Mouse (Mus musculus) right cerebral cortex, postnatal 10 days (tissue): ENCODE results near the gene Pald1.

Experiments
- DNase-seq, 2 experiments: peaks; one replicate each; pipeline ENCODE4 v3.0.0; 2021; ENCODE audit warnings: low spot score in 2 of 2

Pald1 gene

DNA sequence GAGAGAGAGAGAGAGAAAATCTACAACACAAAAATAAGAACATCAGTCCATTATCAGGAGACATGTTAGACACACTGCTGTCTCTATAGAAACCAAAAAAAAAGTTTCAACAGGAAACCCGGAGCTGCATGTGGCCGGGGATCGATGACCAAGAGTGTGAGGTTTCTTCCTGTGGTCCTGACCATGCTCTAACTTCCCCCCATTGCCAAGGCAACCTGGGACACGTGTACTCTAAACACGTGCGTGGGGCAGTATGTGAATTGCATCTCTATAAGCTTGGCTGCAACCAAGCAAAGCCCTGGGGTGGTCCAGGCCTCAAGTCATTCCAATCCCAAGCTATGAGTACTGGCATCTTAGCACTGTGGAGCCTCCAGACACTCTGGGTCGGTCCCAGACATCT lies 48.8 kb downstream of the Pald1 start:
- DNase-seq = no peak

DNA sequence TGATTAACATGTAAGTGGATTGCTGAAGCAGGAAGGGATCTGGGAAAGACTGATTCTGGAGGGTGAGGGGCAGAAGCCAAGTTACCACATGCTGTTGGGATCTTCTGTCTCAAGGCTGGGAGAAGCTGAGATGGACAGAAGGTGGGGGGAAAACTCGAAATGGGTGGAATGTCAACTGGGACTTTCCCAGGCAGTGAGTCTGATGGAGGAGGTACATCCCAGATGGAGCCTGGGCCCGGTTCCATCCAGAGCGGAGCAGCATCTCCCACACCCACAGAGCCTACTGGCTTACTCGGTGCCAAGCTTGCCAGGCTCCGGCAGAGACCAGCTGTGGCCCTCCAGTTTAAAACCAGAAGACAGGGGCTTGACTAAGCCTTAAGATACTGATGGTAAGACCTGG lies 52.3 kb downstream of the Pald1 start:
- peak; percentile 85 to 91 for DNase-seq

DNA sequence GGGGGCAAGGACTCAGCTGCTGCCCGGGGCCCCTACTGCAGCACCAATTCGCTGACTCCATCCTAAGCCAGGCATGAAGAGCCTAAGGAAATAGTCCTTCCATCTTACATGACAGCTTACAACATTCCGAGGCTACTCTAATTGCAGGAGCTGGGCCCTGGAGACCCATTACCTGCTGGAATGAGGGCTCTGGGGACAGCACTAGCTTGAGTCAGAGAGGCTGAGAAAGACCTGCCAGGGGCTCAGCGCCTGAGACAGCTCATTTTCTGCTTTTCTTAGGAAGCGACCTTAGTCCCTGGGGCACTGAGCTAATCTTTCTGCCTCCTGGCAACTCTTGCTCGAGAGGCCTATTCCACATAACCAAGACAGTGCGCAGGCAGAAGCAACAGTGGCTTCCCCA lies 54.4 kb downstream of the Pald1 start:
- DNase-seq = no peak

DNA sequence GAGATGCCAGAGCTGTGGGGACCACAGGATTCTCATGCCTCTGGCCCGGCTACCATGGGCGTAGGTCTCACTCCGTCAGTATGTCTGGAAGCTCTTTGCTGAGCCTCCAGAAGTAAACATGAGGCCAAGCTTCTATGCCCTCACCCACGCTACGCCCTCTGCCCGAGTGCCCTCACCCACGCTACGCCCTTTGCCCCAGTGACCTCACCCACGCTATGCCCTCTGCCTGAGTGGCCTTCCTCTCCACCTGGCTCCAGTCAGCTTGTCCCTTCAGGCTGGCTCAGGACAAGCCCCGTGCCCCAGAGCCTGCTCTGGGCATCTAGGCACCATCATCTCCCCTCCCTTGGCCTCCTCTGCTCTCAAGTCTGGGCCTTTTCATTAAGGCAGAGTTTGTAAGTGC lies 55.8 kb downstream of the Pald1 start:
- DNase-seq = no peak

DNA sequence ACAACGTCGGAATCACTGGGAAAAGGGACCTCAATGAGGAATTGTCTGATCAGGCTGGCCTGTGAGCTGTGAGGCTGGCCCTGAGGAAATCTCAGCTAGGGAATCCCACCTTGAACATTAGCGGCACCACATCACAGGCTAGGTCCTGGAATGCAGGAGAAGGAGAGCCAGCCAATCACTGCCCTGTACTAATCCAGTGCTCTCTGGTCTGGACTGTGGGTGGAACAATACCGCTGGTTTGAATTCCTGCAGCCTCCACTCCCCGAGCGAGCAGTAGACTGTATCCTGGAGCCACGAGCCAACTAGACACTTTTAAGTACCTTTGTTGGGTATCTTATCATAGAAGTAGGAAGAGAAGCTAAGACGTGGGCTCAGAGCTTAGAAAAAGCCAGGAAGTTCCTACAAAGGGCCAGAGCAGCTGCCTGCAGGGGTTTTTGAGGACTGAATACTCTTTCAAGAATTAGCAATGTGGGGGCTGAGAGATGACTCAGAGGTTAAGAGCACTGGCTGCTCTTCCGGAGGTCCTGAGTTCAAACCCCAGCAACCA lies 57.5 kb downstream of the Pald1 start:
- no peak for DNase-seq

DNA sequence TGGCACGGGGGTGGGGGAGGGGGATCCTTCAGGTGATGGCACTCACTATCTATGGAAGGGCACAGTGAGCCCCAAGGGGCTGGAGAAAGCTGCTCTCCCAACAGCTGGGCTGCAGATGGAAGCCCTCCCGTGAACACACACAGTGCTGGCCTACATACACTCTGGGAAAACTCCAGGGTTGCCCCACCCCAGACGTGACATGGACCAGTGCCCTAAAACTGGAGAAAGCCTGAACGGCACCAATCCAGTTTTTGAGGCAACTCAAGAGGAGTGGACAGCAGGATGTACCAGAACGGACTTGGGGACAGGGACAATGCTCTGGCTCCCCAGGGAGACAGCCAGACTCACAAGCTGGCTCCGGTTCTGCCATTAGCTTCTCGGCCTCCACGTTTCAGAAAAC lies 58.6 kb downstream of the Pald1 start:
- no peak for DNase-seq

DNA sequence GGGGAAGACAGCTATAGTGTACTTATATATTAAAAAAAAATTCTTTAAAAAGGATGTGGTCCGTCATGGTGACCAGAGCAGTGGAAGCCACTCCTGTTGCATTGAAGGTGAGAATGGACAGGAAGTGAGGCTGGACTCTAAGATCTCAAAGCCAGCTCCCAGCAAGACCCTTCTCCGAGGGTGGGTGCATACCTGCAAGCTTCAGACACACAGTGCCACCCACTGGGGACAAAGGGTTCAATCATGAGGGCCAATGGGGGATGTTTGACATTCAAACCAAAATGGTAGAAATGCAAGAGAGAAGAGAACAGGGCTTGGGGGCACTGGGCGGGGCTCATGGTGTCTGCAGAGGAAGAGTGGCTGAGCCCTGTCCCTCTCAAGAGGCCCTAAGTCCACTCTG lies 64.8 kb downstream of the Pald1 start:
- no peak for DNase-seq

DNA sequence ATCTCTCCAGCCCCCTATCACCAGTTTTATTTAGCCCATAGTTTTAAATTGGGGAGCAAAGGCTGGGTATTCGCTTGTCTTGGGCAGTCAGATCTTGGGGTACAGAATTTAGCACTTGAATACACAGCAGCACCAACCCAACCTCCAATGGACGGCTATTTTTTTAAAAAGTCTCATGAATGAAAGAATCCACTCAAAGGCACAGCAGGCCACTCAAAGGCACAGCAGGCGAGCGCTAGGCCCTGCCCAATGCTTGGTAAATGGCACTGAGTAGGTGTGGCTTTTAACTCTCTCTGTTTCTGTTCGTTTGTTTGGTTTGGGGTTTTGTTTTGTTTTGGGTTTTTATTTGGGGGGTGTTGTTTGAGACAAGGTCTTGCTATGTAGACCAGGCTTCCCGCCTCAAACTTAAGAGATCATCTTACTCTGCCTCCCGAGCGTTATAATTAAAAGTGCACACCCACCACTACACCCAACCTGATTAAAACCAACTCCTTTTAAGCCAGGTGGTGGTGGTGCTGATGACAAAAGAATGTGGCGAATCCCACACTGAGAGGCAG lies 67.9 kb downstream of the Pald1 start:
- no peak for DNase-seq

DNA sequence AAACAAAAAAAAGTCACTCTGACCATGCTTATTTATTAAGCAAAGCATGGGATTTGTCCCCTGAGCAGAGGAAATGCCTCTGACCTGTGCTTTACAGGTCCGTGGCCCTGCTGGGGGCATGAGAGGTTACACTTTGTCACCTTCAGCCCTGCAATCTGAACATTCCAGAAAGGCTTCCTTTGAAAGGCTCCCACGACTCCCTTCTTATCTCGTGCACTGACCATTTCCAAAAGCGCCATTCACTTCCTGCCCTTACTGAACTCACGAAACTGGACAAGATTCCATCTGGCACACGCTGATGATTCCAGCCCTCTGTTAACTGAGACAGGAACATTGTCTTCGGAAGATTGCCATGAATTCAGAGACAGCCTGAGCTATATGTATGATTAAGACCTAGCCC lies 69.6 kb downstream of the Pald1 start:
- no peak for DNase-seq

DNA sequence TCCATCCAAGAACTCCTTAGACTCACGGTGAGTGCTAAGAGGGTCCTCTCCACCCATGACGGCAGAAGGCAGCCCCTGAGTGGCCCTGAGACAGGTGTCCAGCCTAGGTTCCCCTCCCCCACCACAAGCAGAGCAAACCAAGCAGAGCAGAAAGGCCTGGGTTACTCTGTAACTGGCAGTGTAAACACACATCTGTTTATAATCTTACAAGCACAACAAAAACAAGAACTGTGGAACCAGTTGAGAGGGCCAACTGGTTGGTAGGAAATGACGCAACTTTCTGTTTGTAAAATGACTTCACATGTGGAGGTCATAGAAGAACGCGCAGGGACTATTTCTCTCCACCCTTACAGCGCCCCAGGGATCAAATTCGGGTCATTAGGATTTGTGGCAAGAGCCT lies 70.6 kb downstream of the Pald1 start:
- no peak for DNase-seq

DNA sequence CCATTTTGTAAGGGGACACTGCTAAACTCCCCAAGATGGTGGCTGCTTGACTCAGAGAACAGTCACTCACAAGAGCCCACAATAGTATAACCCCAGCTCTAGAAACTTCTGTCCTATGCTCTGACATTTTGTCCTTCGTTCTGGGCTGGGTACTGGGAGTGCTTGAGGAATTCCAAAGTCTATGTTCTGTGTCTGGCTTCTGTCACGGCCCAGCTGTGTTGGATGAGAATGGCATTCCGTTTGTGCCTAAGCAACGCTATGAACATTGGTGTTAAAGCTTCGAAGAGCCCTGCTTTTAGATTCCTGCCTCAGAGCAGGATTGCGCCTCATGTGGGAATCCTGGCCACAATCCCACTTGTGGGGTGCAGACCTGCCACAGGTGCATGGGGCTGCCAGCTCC lies 71.2 kb downstream of the Pald1 start:
- no peak for DNase-seq

DNA sequence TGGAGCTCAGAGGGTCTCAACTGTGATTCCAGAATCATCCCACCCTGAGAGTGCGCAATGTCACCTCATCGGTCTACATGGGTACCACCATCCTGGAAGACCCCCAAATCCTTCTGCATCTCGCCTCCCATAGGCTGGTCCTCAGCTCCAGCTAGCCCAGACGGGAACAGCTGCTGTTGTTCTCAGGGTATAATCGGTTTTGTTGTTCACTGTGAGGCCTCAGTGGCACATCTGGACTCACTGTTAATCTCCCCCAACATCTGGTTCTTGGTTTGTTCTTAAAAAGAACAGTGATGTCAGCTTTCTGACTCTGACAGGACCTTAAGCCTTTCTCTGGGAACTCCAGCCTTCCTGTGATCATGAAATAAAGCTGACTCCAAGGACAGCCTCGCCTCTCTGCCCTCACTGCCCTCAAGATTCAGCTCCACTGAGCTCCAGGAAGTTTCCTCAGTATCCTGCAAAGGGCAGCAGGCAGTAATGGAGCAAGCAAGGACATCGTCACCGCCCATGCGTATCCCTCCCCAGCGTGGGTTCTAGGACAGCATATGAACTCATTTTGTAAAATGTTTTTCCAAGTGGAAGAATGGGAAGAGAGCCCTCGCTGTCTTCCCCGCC lies 74.5 kb downstream of the Pald1 start:
- no peak for DNase-seq

DNA sequence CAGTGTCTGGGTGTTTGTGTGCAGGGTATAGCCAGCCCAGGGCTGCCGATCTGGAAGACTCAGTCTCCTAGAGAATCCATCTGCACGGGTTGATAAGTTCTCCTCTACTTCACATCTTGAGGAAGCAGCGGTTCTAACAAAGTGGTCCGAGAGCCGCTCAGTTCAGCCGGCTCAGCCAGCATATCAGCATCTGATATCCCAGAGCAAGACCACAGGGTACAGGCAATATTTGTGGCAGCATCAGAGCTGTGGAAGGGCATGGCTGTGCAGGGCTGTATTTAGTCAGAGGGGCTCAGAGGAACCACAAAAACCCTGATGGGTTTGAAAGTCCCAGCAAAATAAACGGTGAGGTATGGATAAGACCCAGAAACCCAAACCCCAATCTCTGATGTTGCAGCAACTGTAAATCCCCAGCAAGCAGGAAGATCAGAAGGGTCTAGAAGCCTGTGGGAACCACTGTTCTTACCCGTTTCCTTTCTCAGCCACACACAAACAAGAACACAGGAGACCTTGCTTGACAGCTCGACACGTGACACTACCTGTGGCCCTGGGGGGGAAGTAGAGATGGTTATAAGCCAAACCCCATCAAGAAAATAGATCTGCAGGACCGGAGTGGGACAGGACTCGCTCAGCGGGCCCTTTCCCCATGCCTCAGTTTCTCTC lies 77.3 kb downstream of the Pald1 start:
- DNase-seq = no peak

DNA sequence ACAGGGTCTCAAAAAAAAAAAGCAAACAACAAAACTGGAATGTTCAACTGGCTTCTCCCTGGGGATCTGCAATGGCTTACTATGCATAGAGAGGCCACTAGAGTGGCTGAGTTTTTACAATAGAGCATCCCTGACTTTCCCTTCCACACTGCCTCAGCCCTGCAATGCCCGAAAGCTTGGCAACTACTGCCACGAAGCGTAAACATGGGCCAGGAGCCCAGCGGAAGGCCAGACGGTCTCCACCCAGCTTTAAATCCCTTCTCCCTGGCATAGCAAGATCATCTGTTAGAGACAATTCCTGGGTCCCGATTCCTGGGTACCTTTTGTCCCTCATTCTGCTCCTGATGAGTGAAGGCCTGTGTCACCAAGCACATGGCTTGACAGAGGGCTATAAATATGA lies 79.3 kb downstream of the Pald1 start:
- no peak for DNase-seq

DNA sequence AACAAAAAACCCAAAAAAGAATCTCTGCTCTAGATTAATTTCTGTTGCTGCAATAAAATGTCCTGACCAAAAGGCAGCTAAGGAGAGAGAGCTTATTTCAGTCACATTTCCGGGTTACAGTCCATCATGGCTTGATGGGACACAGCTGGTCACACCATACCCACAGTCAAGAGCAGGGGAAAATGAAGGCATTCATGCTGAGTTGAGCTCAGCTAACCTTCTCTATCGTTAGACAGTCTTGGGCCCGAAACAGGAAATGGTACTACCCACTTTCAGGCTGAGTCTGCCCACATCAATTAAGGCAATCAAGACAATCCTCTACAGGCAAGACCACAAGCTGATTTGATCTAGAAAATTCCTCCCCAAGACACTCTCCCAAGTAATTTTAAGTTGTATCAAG lies 82.3 kb downstream of the Pald1 start:
- no peak for DNase-seq

DNA sequence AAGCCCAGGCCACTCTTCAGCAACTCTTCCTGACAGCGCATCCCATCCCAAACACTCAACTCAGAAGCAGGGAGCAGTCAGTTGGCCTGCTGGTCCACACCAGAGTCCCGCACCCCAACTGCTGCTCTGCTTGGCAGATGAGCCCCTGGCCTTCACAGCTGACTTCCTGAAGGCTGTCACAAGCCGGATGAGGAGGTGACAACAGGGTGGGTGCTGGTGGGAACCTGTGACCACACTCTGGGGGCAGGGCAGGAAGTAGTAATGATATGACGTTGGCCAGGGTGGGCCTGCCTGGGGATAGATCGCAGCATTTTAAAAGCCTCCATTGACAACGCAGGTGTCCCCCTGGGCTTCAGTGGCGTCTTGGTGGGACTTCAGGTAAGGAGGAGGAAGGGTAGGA lies 85.9 kb downstream of the Pald1 start, which contains the start of gene Prf1:
Gene Prf1 (plus strand): TSS at position 357 of the 400 bp plus-strand sequence.
- no peak for DNase-seq

DNA sequence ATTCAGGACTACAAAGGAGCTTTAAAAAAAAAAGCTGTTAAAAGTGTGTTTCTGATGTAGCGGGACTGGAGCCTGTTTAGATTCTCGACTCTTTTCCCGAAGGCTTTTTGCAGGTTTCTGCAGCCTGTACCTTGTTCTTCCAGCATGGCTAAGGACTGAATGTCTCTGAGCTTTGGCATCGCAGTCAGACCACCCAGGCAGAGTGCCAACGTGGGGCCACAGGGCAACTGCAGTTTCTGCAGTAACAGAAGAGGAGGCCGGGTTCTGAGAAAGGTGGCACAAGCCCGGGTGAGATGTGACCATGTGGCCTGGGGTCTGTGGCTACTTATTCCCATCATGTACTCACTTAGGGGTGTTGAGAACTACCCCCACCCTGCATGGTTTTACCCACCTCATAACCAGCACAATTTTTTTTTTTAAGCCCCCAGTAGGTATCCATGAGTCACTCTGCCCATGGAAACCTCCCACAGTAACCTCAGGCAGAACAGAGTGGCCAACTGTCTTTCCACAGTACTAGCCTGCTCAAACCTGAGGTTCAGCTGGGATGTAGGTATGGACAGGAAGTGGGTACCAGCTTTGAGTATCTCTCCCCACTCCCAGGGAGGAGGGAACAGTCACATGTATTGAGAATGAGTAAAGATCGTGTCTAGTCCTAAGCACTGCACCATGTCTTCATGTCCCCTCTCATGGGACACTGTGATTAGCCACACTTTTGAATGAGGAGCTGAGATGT lies 86.5 kb downstream of the Pald1 start:
- DNase-seq = peak in 1 of 2 experiments; percentile 43

DNA sequence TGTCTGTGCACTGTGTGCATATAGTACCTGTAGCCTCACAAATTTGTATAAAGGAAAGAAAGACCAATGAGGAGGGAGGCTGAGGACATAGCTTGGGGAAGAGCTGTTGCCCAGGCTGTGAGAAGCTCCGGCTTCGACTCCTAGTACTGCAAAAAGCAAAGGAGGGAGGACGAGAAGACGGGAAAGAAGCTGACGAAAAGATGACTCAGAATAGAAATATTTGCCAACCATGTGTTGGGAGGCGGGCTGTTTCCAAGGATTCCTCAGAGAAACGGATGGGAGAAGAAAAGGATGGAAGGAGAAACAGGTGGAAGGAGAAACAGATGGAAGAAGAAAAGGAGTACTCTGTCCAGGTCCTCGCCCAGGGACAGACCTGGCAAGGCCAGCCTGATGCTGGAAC lies 89.1 kb downstream of the Pald1 start:
- peak in 1 of 2 experiments; percentile 37 for DNase-seq

DNA sequence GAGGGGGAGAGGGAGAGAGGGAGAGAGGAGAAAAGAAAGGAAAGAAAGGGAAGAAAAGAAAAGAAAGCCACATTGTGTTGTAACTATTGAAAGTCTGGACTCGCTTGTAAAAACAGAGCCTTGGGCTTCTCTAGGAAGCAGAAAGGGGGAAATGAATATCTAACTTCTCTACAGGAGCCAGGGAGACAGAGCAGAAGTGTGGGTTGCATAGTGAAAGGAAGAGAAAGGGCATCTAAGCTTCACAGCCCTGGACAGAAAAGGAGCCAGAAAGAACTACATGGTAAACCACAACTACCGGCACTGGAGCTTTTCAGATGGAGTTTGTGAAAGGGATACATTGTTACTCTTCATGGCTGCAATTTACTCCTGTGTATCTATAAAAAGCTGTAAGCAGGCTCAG lies 92.9 kb downstream of the Pald1 start:
- DNase-seq = no peak

DNA sequence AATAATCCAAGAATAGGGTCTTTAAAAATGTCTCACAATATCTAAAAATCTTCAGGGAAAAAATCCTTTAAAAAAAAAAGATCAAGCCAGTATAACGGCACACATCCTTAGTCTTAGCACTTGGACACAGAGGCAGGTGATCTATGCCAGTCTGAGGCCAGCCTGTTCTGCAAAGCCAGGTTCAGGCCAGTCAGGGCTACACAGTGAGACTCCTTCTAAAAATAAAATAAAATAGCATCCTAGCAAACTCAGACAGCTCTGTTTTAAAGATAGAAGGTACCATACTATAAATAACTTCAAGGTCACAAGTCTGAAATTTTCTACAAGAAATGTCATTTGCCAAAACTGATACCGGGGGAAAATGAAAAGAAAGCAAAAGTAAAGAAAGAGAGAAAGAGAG lies 93.3 kb downstream of the Pald1 start:
- DNase-seq = no peak

DNA sequence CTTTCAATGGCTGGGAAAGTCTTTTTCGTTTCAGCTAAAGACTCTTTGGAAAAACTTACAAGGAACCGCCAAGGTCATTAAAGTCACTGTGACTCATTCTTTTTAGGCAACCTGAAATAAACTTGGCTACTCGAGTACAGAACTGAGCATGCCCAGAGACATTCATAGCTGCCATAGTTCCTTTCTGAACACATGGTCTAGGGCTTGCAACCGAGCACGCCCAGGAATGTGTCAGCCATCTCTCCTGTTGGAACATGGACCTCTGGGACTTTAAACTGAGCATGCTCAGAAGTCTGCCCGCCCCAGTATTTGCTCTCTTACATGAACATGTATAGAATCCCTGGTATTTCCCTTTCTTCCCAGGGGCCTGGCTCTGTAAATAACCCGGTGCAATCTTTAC lies 97.1 kb downstream of the Pald1 start:
- no peak for DNase-seq

DNA sequence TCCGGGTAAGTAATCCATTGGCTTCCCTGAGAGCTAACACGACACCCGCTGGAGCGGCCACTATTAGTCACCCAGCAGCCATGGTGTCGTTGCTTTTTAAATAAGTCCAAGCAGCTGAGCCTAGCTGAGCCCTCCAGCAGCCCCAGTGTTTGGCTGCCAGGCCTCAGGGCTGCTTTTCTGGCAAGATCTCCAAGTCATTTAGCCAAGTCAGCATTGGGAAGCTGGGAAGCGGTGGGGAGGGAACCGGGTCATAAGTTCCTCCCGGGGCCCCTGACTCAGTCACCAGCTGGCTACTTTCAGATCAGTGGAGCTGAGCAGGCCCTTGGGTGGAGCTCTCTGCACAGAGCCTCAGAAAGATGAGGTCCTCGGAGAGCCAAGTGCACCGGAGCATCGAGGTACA lies 98.1 kb downstream of the Pald1 start:
- no peak for DNase-seq

DNA sequence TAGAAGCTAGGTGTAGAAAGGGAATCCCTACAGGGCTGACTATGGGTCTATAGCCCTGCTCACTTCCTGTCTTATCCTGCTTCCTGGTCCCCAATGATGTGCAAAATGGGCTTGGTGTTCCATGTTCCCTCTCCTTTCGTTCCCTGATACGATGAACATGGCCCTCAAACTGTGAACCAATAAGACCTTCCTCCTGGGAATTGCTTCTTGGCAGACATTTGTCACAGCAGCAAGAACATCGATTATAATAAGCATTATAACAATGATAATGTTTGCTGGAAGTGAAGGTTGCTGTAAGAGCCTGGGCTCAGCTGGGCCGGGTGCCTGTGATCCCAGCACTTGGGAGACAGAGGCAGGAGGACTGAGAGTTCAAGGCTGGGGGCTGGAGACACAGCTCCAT lies 99.0 kb downstream of the Pald1 start:
- DNase-seq = no peak
